Mouse (Mus musculus) left cerebral cortex, adult 8-10 months (tissue): ENCODE data around the gene Tcte1. TPM values are rescaled to one million over a fixed set of nuclear protein-coding genes. Genes with fewer than 3 reads are reported as not detected.

Experiments
- DNase-seq, 2 experiments: peaks; one replicate each; pipeline ENCODE4 v3.0.0; 2022; ENCODE audit warnings: low spot score in 2 of 2
- total RNA-seq, 4 experiments: library from RNA; stranded (reverse); gene quantifications; 2 replicates each; pipeline ENCODE4 v1.2.4; 2022

The Tcte1 gene
- total RNA-seq, 4 experiments from 2014 or later: 1.3 to 1.7 (median 1.4) TPM

- no peak for DNase-seq
These were observed 24.4 kb downstream of the Tcte1 start for GRCm38 (mm10) chr17:45547461-45548190.

DNA sequence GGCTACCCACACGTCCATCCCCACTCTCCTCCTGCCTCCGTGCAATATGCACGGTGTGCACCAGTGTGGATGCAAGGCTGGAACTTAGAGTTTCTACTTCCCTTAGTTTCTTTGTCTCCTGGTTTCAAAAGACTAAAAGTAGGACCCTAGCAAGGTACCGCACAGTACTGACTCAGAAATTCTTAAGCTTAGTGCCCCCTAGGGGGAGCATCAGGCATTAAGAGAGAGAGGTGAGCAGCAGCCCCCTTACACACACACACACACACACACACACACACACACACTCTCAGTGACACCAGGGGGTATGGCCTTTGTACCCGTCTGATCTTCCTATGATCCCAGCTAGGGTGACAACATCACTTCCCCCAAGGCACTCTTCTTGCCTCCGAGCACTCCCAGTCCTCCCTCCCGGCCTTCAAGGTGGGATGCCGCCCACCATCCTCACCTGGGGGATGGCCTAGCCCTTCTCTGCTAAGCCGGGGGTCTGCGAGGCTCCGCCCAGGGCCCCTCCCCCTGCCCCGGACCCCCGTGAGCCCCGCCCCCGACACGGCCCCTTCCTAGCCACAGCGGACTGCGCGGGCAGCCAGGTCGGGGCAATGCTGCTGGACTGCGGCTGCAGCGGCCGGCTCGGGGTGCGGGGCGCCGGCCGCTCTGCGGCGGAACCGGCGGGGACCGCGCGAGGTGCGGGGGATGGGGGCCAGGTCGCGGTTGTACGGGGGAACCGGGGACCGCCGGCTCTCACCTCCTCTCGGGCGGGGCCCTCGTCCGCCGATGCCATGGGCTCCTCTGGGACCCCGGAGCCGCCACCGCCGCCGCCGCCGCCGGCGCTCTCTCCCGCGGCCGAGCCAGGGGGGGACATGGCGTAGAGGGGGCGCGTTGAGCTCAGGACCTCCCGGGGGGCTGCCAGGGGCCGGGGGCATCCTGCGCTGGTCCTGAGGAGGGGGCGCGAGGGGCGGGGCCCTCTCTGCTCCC lies 25.6 kb downstream of the Tcte1 start:
- DNase-seq: peak in 1 of 2 experiments; percentile 68

DNA sequence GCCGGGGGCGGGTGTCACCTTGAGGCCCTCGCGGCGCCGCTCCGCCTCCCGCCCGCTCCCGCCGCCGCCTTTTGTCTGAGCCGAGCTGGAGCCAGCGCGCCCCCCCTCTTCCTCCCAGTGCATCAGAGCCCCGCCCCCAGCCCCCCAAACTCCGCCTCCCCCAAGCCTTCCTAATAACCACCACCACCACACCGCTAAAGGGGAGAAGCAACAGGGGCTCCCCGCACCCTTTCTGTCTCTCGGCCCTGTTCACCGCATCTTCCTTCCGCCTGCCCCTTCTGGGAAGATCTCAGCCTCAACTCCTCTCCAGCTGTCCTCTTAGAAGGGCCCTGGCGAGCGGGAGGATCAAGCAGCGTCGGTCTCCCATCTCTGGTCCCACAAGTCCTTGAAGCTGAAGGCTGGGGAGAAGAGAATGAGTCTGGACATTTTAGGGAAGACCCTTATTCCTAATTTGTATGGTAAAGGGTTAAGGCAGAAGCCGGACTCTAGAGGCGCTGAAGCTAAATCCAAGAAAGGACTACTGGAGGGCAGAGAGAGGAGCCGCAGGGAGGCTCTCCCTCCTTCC lies 26.5 kb downstream of the Tcte1 start, which contains the start of gene Tmem151b:
Tmem151b (minus strand) TSS at position 61 of the 565 bp plus-strand sequence.
- peak in 1 of 2 experiments; percentile 56 for DNase-seq

GRCm38 (mm10) chr17:45550253-45550652 lies 27.0 kb downstream of the Tcte1 start:
- DNase-seq: no peak

GRCm38 (mm10) chr17:45551249-45551796 lies 28.1 kb downstream of the Tcte1 start:
- no peak for DNase-seq

DNA sequence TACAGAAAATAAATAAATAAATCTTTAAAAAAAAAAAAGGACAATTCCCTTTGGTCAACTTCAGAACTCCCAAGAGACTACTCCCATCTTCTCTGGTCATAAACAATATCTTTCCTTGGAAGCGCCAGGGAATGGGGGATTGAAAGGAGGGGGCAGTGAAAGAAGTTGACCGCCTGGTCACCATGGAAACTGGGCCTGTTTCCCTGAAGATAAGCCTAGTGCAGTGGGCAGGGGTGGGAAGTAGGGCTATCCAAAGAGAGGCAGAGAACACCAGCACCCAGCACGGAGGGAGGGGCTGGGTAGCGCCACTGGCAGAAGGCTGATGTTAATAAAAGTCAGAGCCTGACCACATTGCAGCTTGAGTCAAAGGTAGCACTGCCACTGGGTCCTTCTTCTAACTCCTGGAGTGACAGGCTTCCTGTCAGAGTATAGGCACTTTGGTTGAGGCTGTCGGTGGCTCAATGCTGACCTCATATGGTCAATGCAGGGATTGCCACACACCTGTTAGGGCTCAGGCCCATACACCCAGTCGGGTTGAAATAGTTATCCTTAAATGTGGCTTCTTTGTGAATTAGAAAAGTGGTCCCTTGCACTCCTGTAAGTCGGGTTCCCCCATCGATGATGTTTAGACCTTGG lies 28.7 kb downstream of the Tcte1 start:
- DNase-seq: peak in 1 of 2 experiments; percentile 56

DNA sequence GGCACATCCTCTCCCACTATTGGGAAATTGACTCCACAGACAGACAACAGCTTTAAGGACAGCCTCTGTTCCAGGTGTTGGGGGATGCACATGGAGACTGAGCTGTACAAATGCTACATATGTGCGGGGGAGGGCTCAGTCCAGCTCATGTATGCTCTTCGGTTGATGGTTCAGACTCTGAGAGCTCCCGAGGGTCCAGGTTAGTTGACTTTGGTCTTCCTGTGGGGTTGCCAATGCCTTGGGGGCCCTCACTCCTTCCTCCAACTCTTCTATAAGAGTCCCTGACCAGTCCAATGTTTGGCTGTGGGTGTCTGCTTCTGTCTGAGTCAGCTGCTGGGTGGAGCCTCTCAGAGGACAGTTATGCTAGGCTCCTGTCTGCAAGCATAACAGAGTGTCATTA lies 29.8 kb downstream of the Tcte1 start:
- DNase-seq: no peak

GRCm38 (mm10) chr17:45554420-45554819 lies 31.2 kb downstream of the Tcte1 start:
- no peak for DNase-seq

- DNase-seq: peak in 1 of 2 experiments; percentile 87
These were observed 32.3 kb downstream of the Tcte1 start, which contains the start of gene Nfkbie for GRCm38 (mm10) chr17:45555452-45556106. TSS of gene Nfkbie (plus strand) at chr17:45555703.

GRCm38 (mm10) chr17:45556107-45556489 lies 32.9 kb downstream of the Tcte1 start:
- DNase-seq: no peak

GRCm38 (mm10) chr17:45556514-45557245 lies 33.4 kb downstream of the Tcte1 start:
- DNase-seq: no peak

- no peak for DNase-seq
These were observed 34.1 kb downstream of the Tcte1 start for GRCm38 (mm10) chr17:45557246-45557824.

DNA sequence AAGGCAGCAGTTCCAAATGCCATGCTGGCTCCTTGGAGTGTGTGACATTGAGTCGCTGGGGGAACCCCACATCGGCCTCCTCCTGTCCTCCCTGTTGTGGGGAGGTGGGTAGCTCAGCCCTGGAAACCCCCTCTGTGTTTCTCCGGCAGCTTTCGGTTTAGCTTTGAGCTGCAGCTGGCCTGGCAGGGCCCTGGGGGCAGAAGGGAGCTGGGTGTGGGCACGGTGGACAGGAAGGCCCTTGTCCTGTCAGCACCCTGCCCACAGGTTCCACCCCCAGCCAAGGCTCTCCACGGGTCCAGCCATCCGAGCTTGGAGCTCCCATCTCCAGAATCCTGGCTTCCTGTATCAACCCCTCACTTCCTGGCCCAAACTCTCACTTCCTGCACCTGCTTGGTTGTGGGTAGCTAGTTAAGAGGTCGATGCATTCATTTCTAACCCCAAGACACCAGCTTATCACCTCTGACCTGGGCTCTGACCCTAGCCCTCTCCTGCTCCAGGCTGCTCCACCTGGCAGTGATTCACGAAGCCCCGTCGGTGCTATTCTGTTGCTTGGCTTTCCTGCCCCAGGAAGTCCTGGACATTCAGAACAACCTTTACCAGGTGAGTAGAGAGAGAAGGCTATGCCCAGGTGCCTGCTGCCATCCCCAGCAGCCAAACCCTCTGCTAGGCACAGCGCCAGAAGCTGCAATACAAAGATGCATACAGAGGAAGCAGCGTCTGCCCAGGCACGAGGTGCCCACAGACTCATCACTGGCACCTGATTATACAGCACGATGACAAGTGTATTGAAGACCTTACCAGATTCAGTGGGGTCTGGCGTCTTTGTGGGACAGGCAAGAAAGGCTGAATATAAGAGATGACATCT lies 35.0 kb downstream of the Tcte1 start:
- DNase-seq: no peak

GRCm38 (mm10) chr17:45559732-45560525 lies 36.7 kb downstream of the Tcte1 start:
- DNase-seq: no peak

GRCm38 (mm10) chr17:45563216-45563615 lies 40.0 kb downstream of the Tcte1 start:
- DNase-seq: no peak

DNA sequence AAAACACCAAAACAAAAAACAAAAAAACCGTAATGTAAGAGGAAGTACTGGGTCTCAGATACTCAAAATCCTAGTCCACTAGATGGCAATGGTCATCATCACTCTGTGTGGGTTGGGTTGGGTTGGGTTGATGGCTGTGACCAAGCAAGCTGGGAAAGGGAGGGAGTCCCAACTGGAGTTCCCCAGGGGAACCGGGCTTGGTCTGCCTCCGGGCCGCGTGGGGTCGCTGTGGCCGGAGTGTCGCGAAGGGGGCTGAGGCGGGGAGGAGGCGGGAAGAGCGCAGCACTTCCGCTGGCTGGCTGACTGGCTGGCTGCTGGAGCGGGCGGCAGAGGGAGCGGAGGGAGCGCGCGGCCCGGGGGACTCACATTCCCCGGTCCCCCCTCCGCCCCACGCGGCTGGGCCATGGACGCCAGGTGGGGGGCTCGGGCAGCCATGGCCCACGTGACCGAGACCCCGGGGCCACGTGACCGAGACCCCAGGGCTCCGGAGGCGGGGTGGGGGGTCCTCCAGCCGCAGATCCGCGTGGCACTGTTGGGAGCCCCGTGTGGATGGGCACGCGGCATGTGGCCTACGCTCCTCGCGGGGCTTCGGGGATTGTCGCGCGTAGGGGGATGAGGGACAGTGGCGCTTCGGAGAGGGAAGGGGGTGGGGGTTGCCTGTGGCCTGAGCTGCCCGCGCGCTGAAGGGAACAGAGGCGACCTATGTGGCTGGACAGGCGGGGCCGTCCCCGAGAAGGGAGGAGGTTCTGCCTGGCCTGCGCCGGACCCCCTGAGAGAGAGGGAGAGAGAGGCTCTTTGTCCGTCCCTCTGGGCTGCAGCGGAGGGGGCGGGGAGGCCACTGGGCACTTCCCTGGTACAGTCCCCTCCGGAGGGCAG lies 40.7 kb downstream of the Tcte1 start, which contains the start of gene Slc35b2:
Slc35b2 (plus strand) TSS at position 220 of the 876 bp plus-strand sequence.
- DNase-seq: peak; percentile 77 to 86
